Mouse (Mus musculus) forebrain, postnatal 0 days (tissue): ENCODE data around the gene Hoxb2. TPM values are rescaled to one million over a fixed set of nuclear protein-coding genes. Genes with fewer than 3 reads are reported as not detected.

Experiments used
- ATAC-seq: fragments of 200-750 bp; cut with Nextera tagmentation; 2 replicates; pipeline ENCODE4 v1.8.0; 2017; ENCODE audit warnings: mild to moderate bottlenecking, moderate library complexity
- DNase-seq: peaks from one replicate; pipeline ENCODE4 v3.0.0-alpha.2; 2015
- H3K27ac ChIP-seq: fragments of 300-500 bp; sonication (generic); 2 replicates; pipeline ENCODE4 v1.5.1; 2014; ENCODE audit warnings: low read depth, mild to moderate bottlenecking, antibody characterized with exemption, low read length, moderate library complexity, mixed read lengths
- H3K27me3 ChIP-seq: fragments of 300-500 bp; sonication (generic); 2 replicates; pipeline ENCODE4 v1.6.1; 2014; ENCODE audit warnings: mild to moderate bottlenecking, low read length, mixed read lengths; ENCODE audit not compliant: insufficient read depth
- H3K36me3 ChIP-seq: fragments of 300-500 bp; sonication (generic); 2 replicates; pipeline ENCODE4 v1.6.1; 2014; ENCODE audit warnings: mild to moderate bottlenecking, moderate library complexity; ENCODE audit not compliant: insufficient read depth
- H3K4me1 ChIP-seq: fragments of 300-500 bp; sonication (generic); 2 replicates; pipeline ENCODE4 v1.6.1; 2014; ENCODE audit warnings: antibody characterized with exemption; ENCODE audit not compliant: insufficient read depth
- H3K4me2 ChIP-seq: fragments of 300-500 bp; sonication (generic); 2 replicates; pipeline ENCODE4 v1.6.1; 2014; ENCODE audit warnings: low read depth, mild to moderate bottlenecking, moderate library complexity
- H3K4me3 ChIP-seq: fragments of 300-500 bp; sonication (generic); 2 replicates; pipeline ENCODE4 v1.5.1; 2014; ENCODE audit warnings: low read depth, low read length, mixed read lengths
- H3K9ac ChIP-seq: fragments of 300-500 bp; sonication (generic); 2 replicates; pipeline ENCODE4 v1.6.1; 2014; ENCODE audit warnings: mild to moderate bottlenecking
- H3K9me3 ChIP-seq: fragments of 300-500 bp; sonication (generic); 2 replicates; pipeline ENCODE4 v1.6.1; 2016; ENCODE audit warnings: low read length
- CTCF ChIP-seq: sonication (generic); IDR thresholded peaks from 2 replicates; pipeline ENCODE4 v1.5.1; 2016; ENCODE audit warnings: antibody characterized with exemption, control low read depth, low read depth
- WGBS: fragments of 180-500 bp; shearing (Covaris S2); extraction: QIAGEN DNeasy Blood & Tissue Kit; methylation state at CpG from one replicate; pipeline ENCODE4 v1.1.7; 2014; 5-methylcytosine and 5-hydroxymethylcytosine counted together
- polyA plus RNA-seq: library from polyadenylated mRNA; unstranded; fragments of >200 nt; fragmentation: Nextera tagmentation; extraction: Ambion mirVana; gene quantifications from 2 replicates; pipeline ENCODE4 v1.2.1, GENCODE M21; 2015
- total RNA-seq: library from RNA; depleted of rRNA; stranded (reverse); fragments of >200 nt; gene quantifications from 2 replicates; pipeline ENCODE4 v1.2.3, GENCODE M21; 2014; rRNA removed

The Hoxb2 gene
- total RNA-seq: not detected in 2 replicates
- not detected in 2 replicates for polyA plus RNA-seq

GRCm38 (mm10) chr11:96350341-96350624 lies at the start of gene Hoxb2:
Gene Hoxb2 (plus strand): TSS chr11:96350525.
- H3K4me1 ChIP-seq: no peaks in the 10 kb centered on the region
- H3K9me3 ChIP-seq: no peaks in the 10 kb centered on the region
- DNase-seq (no peak), ATAC-seq (no peak)
- H3K4me2 ChIP-seq: no peak within 1 kb of the TSS
- no peaks in the 10 kb centered on the region for H3K36me3 ChIP-seq
- H3K4me3 ChIP-seq: no peak within 1 kb of the TSS
- H3K27ac ChIP-seq: no peak within 1 kb of the TSS
- H3K27me3 ChIP-seq: peaks cover 94% of the 10 kb centered on the region
- WGBS: 9% methylated on average over 2 of the region's 2 CpGs
- H3K9ac ChIP-seq: no peak within 1 kb of the TSS
- TF ChIP-seq CTCF: no peak

- no peak for ATAC-seq
- no peak for DNase-seq
- no peak for TF ChIP-seq CTCF
- Histone ChIP-seq H3K36me3 (no peaks in the 10 kb centered on the region), H3K27me3 (peaks cover 100% of the 10 kb centered on the region), H3K9me3 (no peaks in the 10 kb centered on the region), H3K4me2 (no peak overlapping the region), H3K4me3 (no peak overlapping the region), H3K9ac (no peak overlapping the region), H3K27ac (no peak overlapping the region), H3K4me1 (no peaks in the 10 kb centered on the region)
- WGBS: 8% methylated on average over 10 of the region's 10 CpGs
Measured at GRCm38 (mm10) chr11:96301064-96301431, 49.3 kb upstream of the Hoxb2 start.

GRCm38 (mm10) chr11:96301837-96302236 lies 48.5 kb upstream of the Hoxb2 start:
- Histone ChIP-seq H3K27me3 (peaks cover 100% of the 10 kb centered on the region), H3K4me1 (no peaks in the 10 kb centered on the region), H3K36me3 (no peaks in the 10 kb centered on the region), H3K9me3 (no peaks in the 10 kb centered on the region), H3K4me3 (no peak overlapping the region), H3K27ac (no peak overlapping the region), H3K4me2 (no peak overlapping the region), H3K9ac (no peak overlapping the region)
- DNase-seq: no peak
- TF ChIP-seq CTCF: no peak
- 2% methylated on average over 15 of the region's 15 CpGs for WGBS
- ATAC-seq: no peak

GRCm38 (mm10) chr11:96302381-96303150 lies 47.8 kb upstream of the Hoxb2 start:
- H3K4me3 ChIP-seq: no peak overlapping the region
- WGBS: 4% methylated on average over 23 of the region's 23 CpGs
- H3K4me1 ChIP-seq: no peaks in the 10 kb centered on the region
- no peak for DNase-seq
- no peak overlapping the region for H3K27ac ChIP-seq
- ATAC-seq: no peak
- no peak overlapping the region for H3K4me2 ChIP-seq
- no peak for TF ChIP-seq CTCF
- peaks cover 100% of the 10 kb centered on the region for H3K27me3 ChIP-seq
- no peaks in the 10 kb centered on the region for H3K36me3 ChIP-seq
- H3K9ac ChIP-seq: no peak overlapping the region
- no peaks in the 10 kb centered on the region for H3K9me3 ChIP-seq

- Histone ChIP-seq H3K27ac (no peak within 1 kb of the TSS), H3K27me3 (peaks cover 100% of the 10 kb centered on the region), H3K4me3 (no peak within 1 kb of the TSS), H3K36me3 (no peaks in the 10 kb centered on the region), H3K4me1 (no peaks in the 10 kb centered on the region), H3K9ac (no peak within 1 kb of the TSS), H3K9me3 (no peaks in the 10 kb centered on the region), H3K4me2 (no peak within 1 kb of the TSS)
- no peak; the same call in 1 of the 2 replicates for ATAC-seq
- WGBS: 2% methylated on average over 69 of the region's 69 CpGs
- peak; percentile 75 for DNase-seq
- peak; percentile 85 for TF ChIP-seq CTCF
Measured at GRCm38 (mm10) chr11:96303151-96304099, 46.9 kb upstream of the Hoxb2 start, which contains the start of gene Hoxb5. Gene Hoxb5 (plus strand): TSS chr11:96303336.

- TF ChIP-seq CTCF: no peak
- WGBS: 1% methylated on average over 38 of the region's 38 CpGs
Measured at GRCm38 (mm10) chr11:96304381-96305195, 45.7 kb upstream of the Hoxb2 start.

More at GRCm38 (mm10) chr11:96304381-96305195, 45.7 kb upstream of the Hoxb2 start:
- Histone ChIP-seq H3K9me3 (no peaks in the 10 kb centered on the region), H3K4me3 (no peak overlapping the region), H3K27ac (no peak overlapping the region), H3K27me3 (peaks cover 100% of the 10 kb centered on the region), H3K9ac (no peak overlapping the region), H3K4me1 (no peaks in the 10 kb centered on the region), H3K36me3 (no peaks in the 10 kb centered on the region), H3K4me2 (no peak overlapping the region)
- DNase-seq (no peak), ATAC-seq (no peak)
